In genomic region chr6:67159726-67160523, GRCm38 (mm10) we compare ENCODE assay signal across 20 mouse cellular contexts.
DNase-seq lines count a peak whose midpoint lies in the region; ATAC-seq and TF ChIP-seq lines count a peak whose summit lies in the region.
"Had no signal": no experiment of that assay in that cellular context is flagged by ENCODE, and none has a peak within 500 bp of the region (broad histone marks: within the 10 kb centered on the region; RNA-seq: fewer than 3 reads in every experiment).

No protein-coding gene starts in this region.

- no peak for DNase-seq in limb, embryonic 10.5 days (ENCODE audit: low spot score)
- DNase-seq in MEL (ENCODE audit: low read depth, low spot score): peak; percentile 62
- DNase-seq in liver, embryonic 14.5 days (ENCODE audit: low read depth in 3 of 3, low spot score in 3 of 3): no peak
- no peak for DNase-seq in spleen, postnatal 14 days (ENCODE audit: low spot score in 2 of 2)
- DNase-seq in layer of hippocampus, adult 11-12 months (ENCODE audit: low spot score): no peak
- DNase-seq: adrenal gland, postnatal 14 days; cerebellum, adult 9-11 months; gastrocnemius, postnatal 14 days; heart, postnatal 36 days; kidney, adult 18-20 months had no signal

- no peaks in the 10 kb centered on the region for H3K9me3 ChIP-seq in erythroblast, embryonic 14.5 days (ENCODE audit: control insufficient read depth, low read length)
- no peaks in the 10 kb centered on the region for H3K9me3 ChIP-seq in limb, embryonic 15.5 days
- H3K9me3 ChIP-seq in limb, embryonic 10.5 days (replicated peaks): no peaks in the 10 kb centered on the region
- no peaks in the 10 kb centered on the region for H3K9me3 ChIP-seq in MEL (replicated peaks; ENCODE audit: insufficient read depth, low read length)
- no peaks in the 10 kb centered on the region for H3K9me3 ChIP-seq in liver, embryonic 14.5 days (ENCODE audit: control insufficient read depth, low read length)
- H3K9me3 ChIP-seq: heart, embryonic 15.5 days; hindbrain, embryonic 13.5 days; limb, embryonic 12.5 days; lung, embryonic 15.5 days; midbrain, embryonic 10.5 days; neural tube, embryonic 15.5 days had no signal

- no peak for TF ChIP-seq POLR2A in MEL (IDR thresholded peaks at IDR 0.05; ENCODE audit: control insufficient read depth in 1 of 2, insufficient read depth in 1 of 2, low read depth in 1 of 2, low read length in 2 of 2, poor library complexity in 1 of 2)

- no peak for TF ChIP-seq RAD21 in MEL (IDR thresholded peaks at IDR 0.05; ENCODE audit: low read depth, low read length)

- peaks cover 72% of the 10 kb centered on the region for H3K4me1 ChIP-seq in erythroblast, embryonic 14.5 days (ENCODE audit: control insufficient read depth)
- no peaks in the 10 kb centered on the region for H3K4me1 ChIP-seq in limb, embryonic 15.5 days
- no peaks in the 10 kb centered on the region for H3K4me1 ChIP-seq in limb, embryonic 10.5 days
- H3K4me1 ChIP-seq in MEL (ENCODE audit: control insufficient read depth in 1 of 2, insufficient read depth in 2 of 2, low read length in 2 of 2): peaks cover 14 to 27% of the 10 kb centered on the region in 2 experiments
- H3K4me1 ChIP-seq in liver, embryonic 14.5 days (replicated peaks; ENCODE audit: control insufficient read depth in 2 of 2, insufficient read depth in 2 of 2, low read length in 1 of 2): peaks cover 59 to 60% of the 10 kb centered on the region in 2 experiments
- H3K4me1 ChIP-seq: heart, embryonic 15.5 days; limb, embryonic 12.5 days had no signal

- H3K4me3 ChIP-seq in erythroblast, embryonic 14.5 days (replicated peaks): peak overlapping the region; percentile 12
- H3K4me3 ChIP-seq in limb, embryonic 15.5 days: no peak overlapping the region
- no peak overlapping the region for H3K4me3 ChIP-seq in limb, embryonic 10.5 days
- peak overlapping the region; percentile 23 to 57 for H3K4me3 ChIP-seq in MEL (ENCODE audit: control insufficient read depth in 1 of 2, insufficient read depth in 1 of 2, low read depth in 2 of 2, low read length in 2 of 2)
- H3K4me3 ChIP-seq in liver, embryonic 14.5 days (ENCODE audit: insufficient read depth in 1 of 2, low read depth in 2 of 2, low read length in 2 of 2): no peak overlapping the region
- H3K4me3 ChIP-seq: heart, embryonic 15.5 days; hindbrain, embryonic 13.5 days; limb, embryonic 12.5 days; lung, embryonic 15.5 days; midbrain, embryonic 10.5 days; neural tube, embryonic 15.5 days had no signal

- H3K36me3 ChIP-seq in erythroblast, embryonic 14.5 days (ENCODE audit: control insufficient read depth): no peaks in the 10 kb centered on the region
- H3K36me3 ChIP-seq in limb, embryonic 15.5 days: no peaks in the 10 kb centered on the region
- no peaks in the 10 kb centered on the region for H3K36me3 ChIP-seq in limb, embryonic 10.5 days
- peaks cover 0 to 32% of the 10 kb centered on the region in 2 experiments; a peak in 2 of 4 replicates for H3K36me3 ChIP-seq in MEL (ENCODE audit: control insufficient read depth in 1 of 2, insufficient read depth in 2 of 2, low read length in 2 of 2)
- H3K36me3 ChIP-seq in liver, embryonic 14.5 days (replicated peaks; ENCODE audit: control insufficient read depth, insufficient read depth, low read depth): no peaks in the 10 kb centered on the region
- H3K36me3 ChIP-seq: heart, embryonic 15.5 days; hindbrain, embryonic 13.5 days; limb, embryonic 12.5 days; lung, embryonic 15.5 days; midbrain, embryonic 10.5 days; neural tube, embryonic 15.5 days had no signal

- H3K9ac ChIP-seq in limb, embryonic 15.5 days: no peak overlapping the region
- H3K9ac ChIP-seq in MEL (ENCODE audit: control insufficient read depth, low read depth, low read length, poor library complexity, severe bottlenecking): peak overlapping the region; percentile 42
- peak overlapping the region; percentile 58 for H3K9ac ChIP-seq in liver, embryonic 14.5 days (replicated peaks)
- H3K9ac ChIP-seq: heart, embryonic 15.5 days; hindbrain, embryonic 13.5 days; limb, embryonic 12.5 days; lung, embryonic 15.5 days; neural tube, embryonic 15.5 days had no signal

- no peaks in the 10 kb centered on the region for H3K27me3 ChIP-seq in erythroblast, embryonic 14.5 days (ENCODE audit: control insufficient read depth)
- H3K27me3 ChIP-seq in limb, embryonic 15.5 days: no peaks in the 10 kb centered on the region
- no peaks in the 10 kb centered on the region for H3K27me3 ChIP-seq in limb, embryonic 10.5 days (ENCODE audit: low read depth, poor library complexity, severe bottlenecking)
- H3K27me3 ChIP-seq in MEL (ENCODE audit: control insufficient read depth in 1 of 2, insufficient read depth in 2 of 2, low read length in 2 of 2): no peaks in the 10 kb centered on the region
- H3K27me3 ChIP-seq in liver, embryonic 14.5 days (ENCODE audit: control insufficient read depth, insufficient read depth, low read length): no peaks in the 10 kb centered on the region
- H3K27me3 ChIP-seq: heart, embryonic 15.5 days; hindbrain, embryonic 13.5 days; limb, embryonic 12.5 days; lung, embryonic 15.5 days; neural tube, embryonic 15.5 days had no signal

- no peak for ATAC-seq in erythroblast, adult 5-6 weeks (replicated peaks; ENCODE audit: low FRiP score, poor library complexity, severe bottlenecking)
- ATAC-seq in limb, embryonic 15.5 days (ENCODE audit: insufficient number of reproducible peaks, low FRiP score, low TSS enrichment, low read depth): no peak
- no peak for ATAC-seq in liver, embryonic 14.5 days (ENCODE audit: insufficient read depth)

- H3K79me2 ChIP-seq in MEL (ENCODE audit: control insufficient read depth, insufficient read depth, low read length, poor library complexity): no peaks in the 10 kb centered on the region

- whole genome bisulfite sequencing in limb, embryonic 15.5 days: 50% methylated on average over 5 of the region's 5 CpGs
- WGBS in limb, embryonic 10.5 days: 66% methylated on average over 5 of the region's 5 CpGs
- 47% methylated on average over 5 of the region's 5 CpGs for WGBS in liver, embryonic 14.5 days (ENCODE audit: insufficient replicate concordance)

- peak overlapping the region; percentile 27; the same call in 1 of the 2 replicates for H3K27ac ChIP-seq in limb, embryonic 15.5 days
- no peak overlapping the region for H3K27ac ChIP-seq in limb, embryonic 10.5 days
- peak overlapping the region; percentile 20; the same call in 1 of the 2 replicates for H3K27ac ChIP-seq in MEL (ENCODE audit: control insufficient read depth, low read depth, low read length)
- H3K27ac ChIP-seq in liver, embryonic 14.5 days: peak overlapping the region; percentile 99
- H3K27ac ChIP-seq: heart, embryonic 15.5 days; hindbrain, embryonic 13.5 days; kidney, postnatal 0 days; limb, embryonic 12.5 days; lung, embryonic 15.5 days; midbrain, embryonic 10.5 days; neural tube, embryonic 15.5 days had no signal

- TF ChIP-seq EP300 in MEL (IDR thresholded peaks at IDR 0.05; ENCODE audit: low read depth in 1 of 2, low read length in 2 of 2): peak in 1 of 2 experiments; percentile 47; a peak in 3 of 4 replicates
- peak; percentile 70 for TF ChIP-seq EP300 in liver, embryonic 14.5 days (IDR thresholded peaks at IDR 0.05; ENCODE audit: low read depth)

- no peak overlapping the region for H3K4me2 ChIP-seq in limb, embryonic 15.5 days
- H3K4me2 ChIP-seq in liver, embryonic 14.5 days (ENCODE audit: low read depth): peak overlapping the region; percentile 63
- H3K4me2 ChIP-seq: heart, embryonic 15.5 days; limb, embryonic 12.5 days had no signal

- no peak for TF ChIP-seq CTCF in MEL (IDR thresholded peaks at IDR 0.05 in 2 of 3, conservative IDR thresholded peaks at IDR 0.05 in 1 of 3; ENCODE audit: control insufficient read depth in 1 of 3, insufficient read depth in 1 of 3, low read depth in 2 of 3, low read length in 3 of 3, poor library complexity in 1 of 3, severe bottlenecking in 1 of 3)
- TF ChIP-seq CTCF in liver, embryonic 14.5 days (IDR thresholded peaks at IDR 0.05; ENCODE audit: low read depth): no peak

TF ChIP-seq in MEL, 35 proteins besides CTCF, POLR2A, EP300 and RAD21 (continues in another document):
- TF ChIP-seq GATA1 (IDR thresholded peaks at IDR 0.05; ENCODE audit: low read depth, low read length) (no peak), USF2 (IDR thresholded peaks at IDR 0.05; ENCODE audit: borderline replicate concordance in 1 of 2, insufficient read depth in 1 of 2, low read depth in 1 of 2, low read length in 2 of 2) (no peak), GABPA (IDR thresholded peaks at IDR 0.05; ENCODE audit: low read depth, low read length) (no peak), MAFK (IDR thresholded peaks at IDR 0.05; ENCODE audit: borderline replicate concordance, low read depth, low read length) (no peak), MYC (IDR thresholded peaks at IDR 0.05; ENCODE audit: low read depth, low read length) (0 out of 2 replicates have a peak, but pooled peaks have one; percentile 12), MEF2A (IDR thresholded peaks at IDR 0.05; ENCODE audit: extremely low read depth, insufficient replicate concordance, low read depth, low read length, poor library complexity, severe bottlenecking) (no peak), E2F4 (IDR thresholded peaks at IDR 0.05; ENCODE audit: borderline replicate concordance, low read depth, low read length) (no peak), UBTF (IDR thresholded peaks at IDR 0.05; ENCODE audit: borderline replicate concordance, insufficient read depth, low read depth, low read length) (no peak), USF1 (IDR thresholded peaks at IDR 0.05; ENCODE audit: low read depth, low read length) (no peak), ZC3H11A (IDR thresholded peaks at IDR 0.05; ENCODE audit: low read depth, low read length) (no peak), SIN3A (IDR thresholded peaks at IDR 0.05; ENCODE audit: low read length) (0 out of 2 replicates have a peak, but pooled peaks have one; percentile 27), KAT2A (conservative IDR thresholded peaks at IDR 0.05; ENCODE audit: low read depth, low read length) (no peak), MYB (IDR thresholded peaks at IDR 0.05; ENCODE audit: low read depth, low read length) (no peak), MAZ (IDR thresholded peaks at IDR 0.05; ENCODE audit: low read depth, low read length) (no peak), ZNF384 (IDR thresholded peaks at IDR 0.05; ENCODE audit: low read depth, low read length) (no peak; the same call in none of the 2 replicates), HCFC1 (IDR thresholded peaks at IDR 0.05; ENCODE audit: low read depth, low read length) (0 out of 2 replicates have a peak, but pooled peaks have one; percentile 36), TAL1 (IDR thresholded peaks at IDR 0.05; ENCODE audit: low read length) (no peak), JUND (IDR thresholded peaks at IDR 0.05; ENCODE audit: low read depth, low read length) (no peak), NRF1 (IDR thresholded peaks at IDR 0.05; ENCODE audit: insufficient read depth, low read depth, low read length, poor library complexity, severe bottlenecking) (no peak), MXI1 (IDR thresholded peaks at IDR 0.05; ENCODE audit: low read depth, low read length) (no peak), RCOR1 (IDR thresholded peaks at IDR 0.05; ENCODE audit: low read depth, low read length) (peak; percentile 16; the same call in 1 of the 2 replicates), CHD2 (IDR thresholded peaks at IDR 0.05; ENCODE audit: low read length) (no peak)

Comparison
In these comparisons a context has a peak if more than half of its experiments do, and no peak if none do; other contexts are left out.
1. H3K4me3 ChIP-seq: peak in erythroblast, embryonic 14.5 days (single experiment) and MEL (2 of 2); none in limb, embryonic 15.5 days (single experiment), limb, embryonic 10.5 days (single experiment) and liver, embryonic 14.5 days (0 of 2).